Mouse (Mus musculus): Measurements from ENCODE around the gene Ccr7.

- TF ChIP-seq POLR2A (IDR thresholded peaks at IDR 0.05; ENCODE audit: control insufficient read depth, low read depth, low read length): no peak
- no peak for TF ChIP-seq CTCF (IDR thresholded peaks at IDR 0.05; ENCODE audit: control insufficient read depth, insufficient read depth, insufficient replicate concordance, low read depth, low read length)
Measured at GRCm38 (mm10) chr11:99150889-99151288, 4.0 kb downstream of the Ccr7 start.
